Mouse (Mus musculus): ENCODE measurements around the gene Wasf3.

- TF ChIP-seq CTCF (IDR thresholded peaks at IDR 0.05; ENCODE audit: low read depth) (no peak), EP300 (IDR thresholded peaks at IDR 0.05; ENCODE audit: low read depth) (no peak)
These were observed 32.8 kb upstream of the Wasf3 start for GRCm38 (mm10) chr5:146352006-146352405.

All from liver, postnatal 0 days (tissue).